Mouse (Mus musculus) neural tube, embryonic 12.5 days (tissue): Measurements from ENCODE around the gene Slc43a1. TPM values are rescaled to one million over a fixed set of nuclear protein-coding genes. Genes with fewer than 3 reads are reported as not detected.

Experiments
- ATAC-seq: fragments of 200-750 bp; cut with Nextera tagmentation; 2 replicates; pipeline ENCODE4 v1.8.0; 2017; ENCODE audit warnings: low read depth, mild to moderate bottlenecking, moderate TSS enrichment, moderate library complexity; ENCODE audit not compliant: low FRiP score
- H3K27ac ChIP-seq: fragments of 300-500 bp; sonication (generic); 2 replicates; pipeline ENCODE4 v1.5.1; 2016
- H3K27me3 ChIP-seq: fragments of 300-500 bp; sonication (generic); replicated peaks from 2 replicates; pipeline ENCODE4 v1.6.1; 2016; ENCODE audit warnings: mild to moderate bottlenecking
- H3K36me3 ChIP-seq: fragments of 300-500 bp; sonication (generic); 2 replicates; pipeline ENCODE4 v1.6.1; 2016; ENCODE audit warnings: mild to moderate bottlenecking
- H3K4me1 ChIP-seq: fragments of 300-500 bp; sonication (generic); 2 replicates; pipeline ENCODE4 v1.6.1; 2016
- H3K4me2 ChIP-seq: fragments of 300-500 bp; sonication (generic); replicated peaks from 2 replicates; pipeline ENCODE4 v1.6.1; 2016; ENCODE audit warnings: mild to moderate bottlenecking
- H3K4me3 ChIP-seq: fragments of 300-500 bp; sonication (generic); 2 replicates; pipeline ENCODE4 v1.5.1; 2016
- H3K9ac ChIP-seq: fragments of 300-500 bp; sonication (generic); 2 replicates; pipeline ENCODE4 v1.6.1; 2016; ENCODE audit warnings: mild to moderate bottlenecking
- H3K9me3 ChIP-seq: fragments of 300-500 bp; sonication (generic); 2 replicates; pipeline ENCODE4 v1.6.1; 2016; ENCODE audit warnings: mild to moderate bottlenecking
- WGBS: fragments of 180-500 bp; shearing (Covaris S2); methylation state at CpG from one replicate; pipeline ENCODE4 v1.1.7; 2016; 5-methylcytosine and 5-hydroxymethylcytosine counted together
- polyA plus RNA-seq: library from polyadenylated mRNA; unstranded; fragments of >200 nt; fragmentation: Nextera tagmentation; extraction: Ambion mirVana; gene quantifications from 2 replicates; pipeline ENCODE4 v1.2.1, GENCODE M21; 2016

Gene Slc43a1
- polyA plus RNA-seq, 1 experiment from 2014 or later, result 10.2 TPM

GRCm38 (mm10) chr2:84855732-84856131 is 17.1 kb downstream of the Slc43a1 start:
- H3K36me3 ChIP-seq, result no peaks in the 10 kb centered on the region
- peaks cover 7% of the 10 kb centered on the region; the same call in 1 of the 2 replicates for H3K4me1 ChIP-seq
- 83% methylated on average over 2 of the region's 2 CpGs for WGBS

GRCm38 (mm10) chr2:84858551-84858950 is 19.9 kb downstream of the Slc43a1 start:
- peaks cover 5% of the 10 kb centered on the region; the same call in 1 of the 2 replicates for H3K36me3 ChIP-seq
- H3K9me3 ChIP-seq, result no peaks in the 10 kb centered on the region
- WGBS, result 85% methylated on average over 1 of the region's 1 CpGs
- H3K4me2 ChIP-seq, result no peak overlapping the region
- no peak for ATAC-seq
- no peaks in the 10 kb centered on the region for H3K4me1 ChIP-seq
- no peaks in the 10 kb centered on the region for H3K27me3 ChIP-seq
- no peak overlapping the region for H3K27ac ChIP-seq
- H3K4me3 ChIP-seq, result no peak overlapping the region
- no peak overlapping the region for H3K9ac ChIP-seq

More at GRCm38 (mm10) chr2:84855732-84856131, 17.1 kb downstream of the Slc43a1 start:
- Histone ChIP-seq H3K9ac (no peak overlapping the region), H3K27me3 (no peaks in the 10 kb centered on the region), H3K9me3 (no peaks in the 10 kb centered on the region), H3K4me2 (no peak overlapping the region), H3K4me3 (no peak overlapping the region), H3K27ac (no peak overlapping the region)
- ATAC-seq, result peak; percentile 62; the same call in 1 of the 2 replicates

- no peak for ATAC-seq
- no peaks in the 10 kb centered on the region for H3K9me3 ChIP-seq
- H3K4me3 ChIP-seq, result no peak overlapping the region
- peaks cover 5% of the 10 kb centered on the region; the same call in 1 of the 2 replicates for H3K36me3 ChIP-seq
- H3K27me3 ChIP-seq, result no peaks in the 10 kb centered on the region
- 94% methylated on average over 7 of the region's 7 CpGs for WGBS
- H3K4me2 ChIP-seq, result no peak overlapping the region
- H3K27ac ChIP-seq, result no peak overlapping the region
- H3K4me1 ChIP-seq, result no peaks in the 10 kb centered on the region
- H3K9ac ChIP-seq, result no peak overlapping the region
Observed at GRCm38 (mm10) chr2:84859991-84860780, 21.5 kb downstream of the Slc43a1 start.

- no peaks in the 10 kb centered on the region for H3K9me3 ChIP-seq
- H3K9ac ChIP-seq, result no peak overlapping the region
- peaks cover 11% of the 10 kb centered on the region for H3K4me1 ChIP-seq
- WGBS, result 90% methylated on average over 3 of the region's 3 CpGs
- no peak overlapping the region for H3K27ac ChIP-seq
- H3K4me2 ChIP-seq, result no peak overlapping the region
- no peak overlapping the region for H3K4me3 ChIP-seq
- H3K36me3 ChIP-seq, result peaks cover 5% of the 10 kb centered on the region; the same call in 1 of the 2 replicates
- H3K27me3 ChIP-seq, result peaks cover 10% of the 10 kb centered on the region
- no peak for ATAC-seq
Observed at GRCm38 (mm10) chr2:84861430-84861829, 22.8 kb downstream of the Slc43a1 start.

- Histone ChIP-seq H3K9me3 (no peaks in the 10 kb centered on the region), H3K27me3 (peaks cover 18% of the 10 kb centered on the region), H3K4me1 (peaks cover 12% of the 10 kb centered on the region), H3K4me3 (no peak overlapping the region), H3K27ac (no peak overlapping the region), H3K4me2 (no peak overlapping the region), H3K9ac (no peak overlapping the region), H3K36me3 (peaks cover 5% of the 10 kb centered on the region; the same call in 1 of the 2 replicates)
- no peak for ATAC-seq
- 85% methylated on average over 3 of the region's 3 CpGs for WGBS
Observed at GRCm38 (mm10) chr2:84862231-84862630, 23.6 kb downstream of the Slc43a1 start.

GRCm38 (mm10) chr2:84865616-84866571 is 27.2 kb downstream of the Slc43a1 start:
- peak overlapping the region; percentile 57; the same call in 1 of the 2 replicates for H3K9ac ChIP-seq
- no peak overlapping the region for H3K27ac ChIP-seq
- peaks cover 5% of the 10 kb centered on the region; the same call in 1 of the 2 replicates for H3K36me3 ChIP-seq
- H3K4me2 ChIP-seq, result peak overlapping the region; percentile 82
- WGBS, result 2% methylated on average over 47 of the region's 47 CpGs
- peak overlapping the region; percentile 32 for H3K4me3 ChIP-seq
- peaks cover 12% of the 10 kb centered on the region for H3K4me1 ChIP-seq
- H3K9me3 ChIP-seq, result no peaks in the 10 kb centered on the region
- H3K27me3 ChIP-seq, result peaks cover 54% of the 10 kb centered on the region
- peak; percentile 63 for ATAC-seq

GRCm38 (mm10) chr2:84868521-84868943 is 29.9 kb downstream of the Slc43a1 start:
- Histone ChIP-seq H3K9me3 (no peaks in the 10 kb centered on the region), H3K9ac (no peak overlapping the region), H3K27ac (no peak overlapping the region), H3K4me3 (no peak overlapping the region), H3K4me2 (no peak overlapping the region), H3K4me1 (peaks cover 22% of the 10 kb centered on the region), H3K27me3 (peaks cover 81% of the 10 kb centered on the region), H3K36me3 (no peaks in the 10 kb centered on the region)
- WGBS, result 10% methylated on average over 5 of the region's 5 CpGs
- ATAC-seq, result no peak

GRCm38 (mm10) chr2:84868977-84869376 is 30.3 kb downstream of the Slc43a1 start:
- no peak for ATAC-seq
- Histone ChIP-seq H3K27ac (no peak overlapping the region), H3K9ac (no peak overlapping the region), H3K4me1 (peaks cover 22% of the 10 kb centered on the region), H3K9me3 (no peaks in the 10 kb centered on the region), H3K27me3 (peaks cover 85% of the 10 kb centered on the region), H3K4me2 (no peak overlapping the region), H3K36me3 (no peaks in the 10 kb centered on the region), H3K4me3 (no peak overlapping the region)
- 66% methylated on average over 2 of the region's 2 CpGs for WGBS

GRCm38 (mm10) chr2:84870623-84871160 is 32.0 kb downstream of the Slc43a1 start:
- Histone ChIP-seq H3K9me3 (no peaks in the 10 kb centered on the region), H3K36me3 (no peaks in the 10 kb centered on the region), H3K4me2 (no peak overlapping the region), H3K27ac (no peak overlapping the region), H3K9ac (no peak overlapping the region), H3K4me3 (no peak overlapping the region), H3K27me3 (peaks cover 98% of the 10 kb centered on the region), H3K4me1 (peaks cover 18% of the 10 kb centered on the region)
- no peak for ATAC-seq
- WGBS, result 59% methylated on average over 4 of the region's 4 CpGs

- ATAC-seq, result no peak
- peaks cover 83% of the 10 kb centered on the region for H3K27me3 ChIP-seq
- 1% methylated on average over 78 of the region's 78 CpGs for WGBS
- H3K4me1 ChIP-seq, result peaks cover 9% of the 10 kb centered on the region
- H3K4me2 ChIP-seq, result peak overlapping the region; percentile 88
- no peaks in the 10 kb centered on the region for H3K36me3 ChIP-seq
- H3K4me3 ChIP-seq, result peak overlapping the region; percentile 42
- peak overlapping the region; percentile 35; the same call in 1 of the 2 replicates for H3K9ac ChIP-seq
- H3K27ac ChIP-seq, result no peak overlapping the region
- H3K9me3 ChIP-seq, result no peaks in the 10 kb centered on the region
Observed at GRCm38 (mm10) chr2:84872105-84872716, 33.6 kb downstream of the Slc43a1 start.

GRCm38 (mm10) chr2:84875842-84876241 is 37.2 kb downstream of the Slc43a1 start:
- Histone ChIP-seq H3K27me3 (peaks cover 59% of the 10 kb centered on the region), H3K4me1 (peaks cover 9% of the 10 kb centered on the region), H3K9ac (no peak overlapping the region), H3K36me3 (no peaks in the 10 kb centered on the region), H3K27ac (no peak overlapping the region), H3K4me2 (no peak overlapping the region), H3K9me3 (no peaks in the 10 kb centered on the region), H3K4me3 (no peak overlapping the region)
- 48% methylated on average over 6 of the region's 6 CpGs for WGBS
- no peak for ATAC-seq
